Mouse (Mus musculus): ENCODE data around the gene Atp11a. TPM values are rescaled to one million over a fixed set of nuclear protein-coding genes. Genes with fewer than 3 reads are reported as not detected.
A peak's percentile ranks its signal among the peaks of the same experiment; 100 is the strongest.

Atp11a gene
- polyA plus RNA-seq, 1 experiment from 2014 or later: 7.5 TPM

DNA sequence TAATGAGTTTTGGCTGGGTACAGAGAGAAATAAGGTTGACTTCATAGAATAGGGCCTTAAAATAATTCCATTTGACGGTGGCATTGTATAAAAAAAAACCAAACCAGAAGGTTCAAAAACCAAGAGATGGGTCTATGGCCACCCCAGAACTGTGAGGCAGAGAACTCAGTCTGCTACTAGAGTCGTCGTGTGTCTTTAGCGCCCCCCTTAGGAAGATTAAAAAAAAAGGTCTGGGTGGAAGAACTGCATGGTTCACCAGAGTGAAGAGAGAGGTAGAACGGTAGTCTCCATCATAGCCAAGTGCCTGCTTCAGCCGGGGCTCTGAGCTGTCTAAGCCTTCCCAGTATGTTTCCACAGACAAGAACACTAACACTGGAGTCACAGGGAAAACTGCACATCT is 54.4 kb downstream of the Atp11a start:
- peak; percentile 6 for DNase-seq (ENCODE audit: low spot score)

DNA sequence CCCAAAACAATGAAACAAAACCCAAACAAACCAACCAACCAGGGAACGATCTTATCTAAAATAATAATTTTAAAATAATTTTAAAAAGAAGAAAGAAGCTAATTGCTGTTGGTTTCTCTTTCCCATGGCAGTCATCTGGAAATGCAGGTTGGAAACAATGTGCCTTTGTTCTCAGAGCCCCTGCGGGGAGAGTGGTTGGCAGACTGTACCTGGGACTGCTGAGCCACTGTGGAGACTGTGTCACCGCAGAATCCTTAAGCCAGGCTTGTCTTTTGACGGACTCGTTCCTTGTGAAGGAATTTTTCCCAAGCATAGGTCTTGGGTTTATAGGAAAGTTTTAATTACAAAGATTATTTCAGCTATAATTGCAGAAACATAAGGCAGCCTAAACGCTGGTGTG is 59.6 kb downstream of the Atp11a start:
- DNase-seq (ENCODE audit: low spot score): no peak

DNA sequence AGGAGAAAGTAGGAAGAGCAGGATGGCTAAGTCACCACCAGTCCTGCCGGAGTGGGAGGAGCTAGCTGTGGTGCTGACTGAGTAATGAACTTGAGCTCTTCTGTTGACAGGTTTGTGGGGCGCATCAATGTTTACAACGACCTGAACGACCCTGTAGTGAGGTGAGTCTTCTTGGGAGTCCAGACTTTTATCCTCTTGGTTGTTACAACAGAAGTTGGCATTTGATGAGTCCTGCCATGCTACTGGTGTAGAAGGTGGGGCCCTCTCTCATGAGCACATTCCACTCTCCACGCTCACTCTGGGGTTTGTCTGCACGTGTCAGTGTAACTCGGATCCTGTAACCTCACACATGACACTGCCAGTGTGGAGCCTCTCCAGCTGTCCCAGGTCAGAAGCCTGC is 66.1 kb downstream of the Atp11a start:
- DNase-seq (ENCODE audit: low spot score): no peak

DNA sequence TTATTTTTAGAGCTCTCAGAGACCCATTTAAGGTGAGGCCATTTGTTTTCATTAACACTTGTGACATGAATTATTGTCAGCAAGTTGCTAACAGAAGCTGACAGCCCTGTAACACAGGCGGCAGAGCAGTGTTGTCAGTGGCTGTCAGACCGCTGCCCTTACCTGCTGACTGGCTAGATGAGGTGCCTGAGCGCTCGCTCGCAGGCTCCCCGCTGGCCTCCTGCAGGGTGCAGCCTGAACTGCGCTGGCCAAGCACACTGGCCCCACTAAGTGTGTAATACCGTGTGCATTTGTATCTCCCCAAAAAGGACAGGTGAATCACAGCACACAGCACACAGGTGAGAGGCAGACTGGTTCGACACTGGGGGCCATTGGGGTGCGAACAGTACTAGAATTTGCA is 67.7 kb downstream of the Atp11a start:
- DNase-seq (ENCODE audit: low spot score): no peak

DNA sequence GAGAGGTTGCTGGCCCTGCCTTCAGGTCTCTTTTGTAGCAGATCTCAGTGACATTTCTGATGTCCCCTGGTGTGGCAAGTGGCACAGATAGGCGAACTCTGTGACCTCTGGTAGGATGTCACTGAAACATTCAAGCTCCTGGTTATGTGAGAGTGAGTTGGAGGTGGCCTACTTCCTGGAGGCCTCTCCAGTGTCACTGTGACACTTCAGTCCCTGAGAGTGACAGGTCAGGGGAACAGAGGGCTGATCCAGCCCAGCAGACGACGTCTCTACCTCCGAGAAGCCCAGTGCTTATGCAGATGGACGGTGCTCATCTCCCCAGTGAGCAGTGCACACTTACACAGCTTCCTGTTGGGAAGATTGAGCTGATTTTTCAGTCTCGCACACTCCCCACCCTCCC is 68.4 kb downstream of the Atp11a start:
- no peak for DNase-seq (ENCODE audit: low spot score)

DNA sequence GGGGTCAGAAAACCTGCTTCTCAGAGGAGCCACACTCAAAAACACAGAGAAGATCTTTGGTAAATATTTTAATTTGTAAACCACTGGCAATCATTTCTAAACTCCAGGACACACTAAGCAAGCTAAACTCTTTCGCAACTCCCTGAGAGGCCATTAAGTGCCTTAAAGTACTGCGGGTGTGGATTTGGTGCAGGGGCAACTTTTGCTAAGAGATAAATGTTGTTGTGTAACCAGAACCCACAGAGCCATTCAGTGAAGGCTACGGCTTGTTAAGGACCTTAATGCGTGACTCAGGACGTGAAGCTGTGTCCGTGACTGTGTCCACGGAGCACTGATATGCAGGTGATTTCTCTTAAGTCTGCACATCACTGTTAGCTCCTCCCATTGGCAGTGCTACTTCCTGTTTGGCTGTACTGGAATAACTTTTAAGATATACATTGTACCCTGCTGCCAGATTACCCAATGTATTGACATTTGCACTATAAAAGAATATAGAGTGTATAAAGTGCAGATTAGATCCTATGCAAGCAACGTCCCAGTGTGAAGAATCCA is 68.9 kb downstream of the Atp11a start:
- no peak for DNase-seq (ENCODE audit: low spot score)

DNA sequence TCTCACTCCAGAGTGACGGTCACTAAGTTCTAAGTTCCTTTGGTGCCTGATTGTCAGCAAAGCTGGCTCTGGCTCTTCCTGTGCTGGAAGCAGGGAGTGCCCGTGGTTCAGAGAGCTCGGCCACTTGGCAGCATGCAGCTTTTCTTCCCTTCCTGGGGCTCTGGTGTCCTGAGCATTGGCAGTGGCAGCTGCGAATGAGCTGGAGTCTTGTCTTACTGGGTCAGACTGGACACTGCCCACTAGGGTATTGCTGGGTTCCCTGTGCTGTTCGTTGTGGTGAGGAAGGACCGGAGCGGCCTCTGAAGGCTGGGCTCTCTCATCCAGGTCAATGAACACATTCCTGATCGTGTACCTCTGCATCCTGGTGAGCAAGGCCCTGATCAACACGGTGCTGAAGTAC is 70.3 kb downstream of the Atp11a start:
- no peak for DNase-seq (ENCODE audit: low spot score)

DNA sequence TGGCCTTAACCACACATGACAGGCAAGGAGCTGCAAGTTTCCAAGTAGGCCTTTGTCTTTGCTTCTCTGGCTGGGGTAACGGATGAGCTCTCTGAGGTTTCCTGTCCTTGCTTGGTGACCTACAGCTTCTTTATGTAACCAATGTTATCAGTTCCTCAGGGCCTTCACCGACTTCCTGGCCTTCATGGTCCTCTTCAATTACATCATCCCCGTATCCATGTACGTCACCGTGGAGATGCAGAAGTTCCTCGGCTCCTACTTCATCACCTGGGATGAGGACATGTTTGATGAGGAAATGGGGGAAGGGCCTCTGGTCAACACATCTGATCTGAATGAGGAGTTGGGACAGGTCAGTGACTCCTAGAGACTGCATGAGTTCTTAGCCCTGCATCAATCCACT is 71.5 kb downstream of the Atp11a start:
- DNase-seq (ENCODE audit: low spot score): no peak

DNA sequence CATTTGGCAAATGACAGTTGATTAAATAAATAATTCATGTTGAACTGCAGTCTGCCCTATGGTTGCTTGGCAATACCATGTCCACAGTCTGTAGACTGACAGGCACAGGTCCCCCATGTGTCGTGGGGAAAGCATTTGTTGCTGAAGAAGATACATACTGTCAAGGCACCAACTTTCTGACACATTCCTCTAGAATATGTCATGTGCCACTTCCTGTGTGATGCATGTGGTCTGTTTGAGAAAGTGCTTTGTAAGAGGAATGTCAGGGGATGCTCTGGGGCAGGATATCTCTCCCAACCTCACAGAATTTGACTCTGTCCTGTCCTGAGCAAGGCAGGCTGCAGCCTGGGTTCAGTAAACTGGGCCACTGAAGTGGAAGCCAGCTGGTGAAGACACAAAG is 72.6 kb downstream of the Atp11a start:
- no peak for DNase-seq (ENCODE audit: low spot score)

DNA sequence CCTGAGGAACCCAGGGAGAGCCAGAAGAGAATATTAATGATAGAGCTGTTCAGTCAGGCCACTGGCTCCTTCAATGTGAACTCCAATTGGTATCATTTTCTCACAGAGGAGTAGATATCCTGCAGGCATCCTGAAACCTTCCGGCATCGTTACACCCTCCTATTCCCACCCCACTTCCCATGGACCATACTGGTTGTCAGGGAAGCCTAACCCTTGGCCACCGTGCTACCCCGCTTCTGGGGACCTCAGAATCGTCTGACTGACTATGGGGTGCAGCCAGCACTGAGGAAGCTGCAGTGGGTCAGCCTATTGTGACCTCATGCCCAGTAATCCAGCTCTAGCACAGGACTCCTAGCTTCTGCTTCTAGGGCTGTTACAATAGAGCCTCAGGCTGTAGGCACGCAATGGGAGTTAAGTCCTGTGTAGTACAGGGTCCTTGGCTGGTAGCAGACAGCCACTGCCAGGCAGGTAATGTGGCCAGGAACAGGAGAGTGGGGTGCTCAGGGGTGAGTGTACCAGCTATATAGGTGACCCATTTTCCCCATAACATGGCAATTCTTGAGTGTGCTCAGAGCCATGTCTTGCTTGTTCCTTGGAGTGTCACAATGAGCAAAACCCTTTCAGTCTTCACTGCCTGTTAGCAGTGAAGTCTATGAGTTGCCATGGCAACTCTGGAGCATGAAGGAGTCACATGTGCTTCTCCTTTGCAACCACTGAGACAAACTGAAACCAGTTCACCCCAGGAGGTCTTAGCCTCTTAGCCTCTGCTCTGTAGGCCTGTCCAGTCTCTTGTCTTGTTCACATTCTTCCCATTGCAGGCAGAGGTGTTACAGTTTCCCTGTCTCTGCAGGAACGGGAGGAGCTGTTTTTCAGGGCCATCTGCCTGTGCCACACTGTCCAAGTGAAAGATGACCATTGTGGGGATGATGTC is 75.1 kb downstream of the Atp11a start:
- DNase-seq (ENCODE audit: low spot score): no peak

DNA sequence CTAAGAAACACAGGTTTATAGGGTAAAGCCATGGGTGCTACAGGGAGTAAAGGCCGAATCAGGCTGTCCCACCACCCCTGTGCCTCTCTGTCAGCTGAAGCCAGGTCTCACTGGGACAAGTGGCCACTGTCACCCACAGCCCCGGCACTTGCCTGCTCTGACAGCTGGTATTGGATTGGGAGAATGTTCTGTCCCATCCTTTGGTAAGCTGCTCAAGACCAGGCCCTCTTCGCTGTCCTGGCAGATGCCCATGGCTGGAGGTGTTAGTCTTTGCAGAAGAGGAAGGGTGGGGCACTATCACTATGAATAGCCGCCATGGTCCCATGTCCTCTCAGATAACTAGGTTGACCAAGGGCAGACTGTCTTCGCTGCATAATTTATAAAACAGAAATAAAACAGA is 76.8 kb downstream of the Atp11a start:
- DNase-seq (ENCODE audit: low spot score): no peak

DNA sequence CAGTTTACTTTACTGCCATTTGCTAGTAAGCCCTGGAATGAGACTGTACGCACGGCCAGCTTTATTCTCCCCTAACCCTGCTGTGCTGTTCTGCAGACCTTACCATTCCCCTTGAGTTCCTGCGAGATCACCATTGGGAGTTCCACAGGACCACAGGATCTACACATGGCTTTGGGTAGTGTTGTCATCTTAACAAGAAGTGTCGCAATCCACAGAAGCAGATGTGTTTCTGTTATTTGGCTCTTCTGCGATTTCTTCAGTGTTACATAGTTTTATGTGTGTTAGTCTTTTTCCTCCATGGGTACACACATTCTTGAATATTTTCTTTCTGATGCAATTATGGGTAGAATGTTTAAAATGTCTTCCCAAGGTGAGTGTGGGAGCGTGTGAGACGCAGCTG is 84.0 kb downstream of the Atp11a start:
- no peak for DNase-seq (ENCODE audit: low spot score)

DNA sequence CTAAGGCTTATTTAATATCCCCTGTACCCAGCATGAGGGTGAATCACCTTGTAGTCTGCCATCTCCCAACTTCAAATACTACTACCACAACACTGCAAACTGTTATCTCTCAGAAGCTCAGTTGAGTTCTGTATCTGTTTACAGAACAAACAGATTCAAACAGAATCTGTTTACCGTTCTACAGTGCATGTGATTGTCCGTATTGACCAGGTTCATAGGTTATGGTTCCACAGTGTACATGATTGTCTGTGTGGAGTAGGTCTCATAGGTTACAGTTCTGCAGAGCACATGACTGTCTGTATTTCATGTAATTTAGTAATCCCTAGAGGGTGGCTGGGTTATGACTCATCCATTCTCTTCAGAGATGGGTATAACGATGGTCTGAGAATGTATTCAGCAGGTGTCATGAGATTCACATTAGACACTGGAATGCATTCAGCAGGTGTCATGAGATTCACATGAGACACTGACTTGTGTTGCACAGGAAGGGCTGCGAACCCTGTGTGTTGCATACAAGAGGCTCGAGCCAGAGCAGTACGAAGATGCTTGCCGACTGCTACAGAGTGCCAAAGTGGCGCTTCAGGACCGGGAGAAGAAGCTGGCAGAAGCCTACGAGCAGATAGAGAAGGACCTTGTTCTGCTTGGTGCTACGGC is 85.7 kb downstream of the Atp11a start:
- DNase-seq (ENCODE audit: low spot score): no peak

DNA sequence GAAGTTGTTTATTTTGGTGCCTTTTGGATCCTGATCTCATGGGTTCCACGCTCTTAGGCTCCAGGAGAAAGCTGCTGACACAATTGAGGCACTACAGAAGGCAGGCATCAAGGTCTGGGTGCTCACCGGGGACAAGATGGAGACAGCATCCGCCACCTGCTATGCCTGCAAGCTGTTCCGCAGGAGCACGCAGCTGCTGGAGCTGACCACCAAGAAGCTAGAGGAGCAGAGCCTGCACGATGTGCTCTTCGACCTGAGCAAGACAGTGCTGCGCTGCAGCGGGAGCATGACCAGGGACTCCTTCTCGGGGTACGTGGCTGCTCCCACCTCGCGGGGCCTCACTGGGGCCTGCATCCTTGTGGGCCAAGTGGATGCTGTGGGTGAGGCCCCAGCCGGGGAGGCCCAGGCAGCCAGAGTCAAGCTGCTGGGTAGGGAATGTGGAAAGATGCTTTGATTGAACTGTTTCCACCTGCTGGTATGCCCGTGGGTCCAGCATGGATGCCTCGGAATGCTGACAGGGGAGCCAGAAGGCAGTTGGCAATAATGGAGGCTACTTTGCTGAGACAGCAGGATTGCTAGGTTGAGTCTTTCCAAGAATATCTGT is 87.6 kb downstream of the Atp11a start:
- DNase-seq (ENCODE audit: low spot score): no peak

DNA sequence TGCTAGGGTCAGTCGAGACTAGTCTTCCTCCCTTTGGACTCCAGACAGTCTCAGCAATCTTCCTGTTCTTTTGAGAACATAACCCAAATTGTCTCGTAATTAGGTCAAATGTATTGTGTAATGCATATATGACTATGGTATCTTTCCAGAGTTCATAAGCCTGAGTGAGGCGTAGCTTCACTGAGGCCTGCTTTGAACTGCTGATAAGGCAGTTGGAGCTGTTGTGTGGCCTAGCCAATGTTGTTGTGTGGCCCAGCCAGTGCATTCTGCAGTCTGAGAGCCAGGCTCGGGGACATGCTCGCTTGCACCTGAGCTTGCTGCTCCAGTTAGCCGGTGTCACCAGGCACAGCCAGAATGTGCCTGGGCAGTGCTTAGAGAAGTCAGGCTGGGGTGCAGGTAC is 89.6 kb downstream of the Atp11a start:
- no peak for DNase-seq (ENCODE audit: low spot score)

DNA sequence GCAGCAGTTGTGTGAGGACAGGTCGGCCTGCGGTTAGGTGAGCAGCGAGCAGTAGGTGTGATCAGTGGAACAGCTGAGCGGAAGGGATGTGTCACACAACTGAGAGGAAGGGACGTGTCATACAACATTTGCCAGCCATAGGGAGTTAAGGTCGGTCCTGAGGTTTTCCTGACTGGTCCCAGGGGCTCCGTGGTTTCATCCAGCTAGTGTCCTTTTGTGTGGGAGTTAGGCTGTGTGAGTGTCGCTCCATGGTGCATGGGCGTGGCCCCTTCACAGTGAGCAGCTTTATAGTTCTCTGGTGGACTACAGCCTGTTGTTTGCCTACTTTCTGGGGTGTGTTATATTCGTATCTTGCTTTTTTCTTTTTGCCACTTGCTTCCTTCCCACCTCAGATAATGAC is 94.4 kb downstream of the Atp11a start:
- no peak for DNase-seq (ENCODE audit: low spot score)

DNA sequence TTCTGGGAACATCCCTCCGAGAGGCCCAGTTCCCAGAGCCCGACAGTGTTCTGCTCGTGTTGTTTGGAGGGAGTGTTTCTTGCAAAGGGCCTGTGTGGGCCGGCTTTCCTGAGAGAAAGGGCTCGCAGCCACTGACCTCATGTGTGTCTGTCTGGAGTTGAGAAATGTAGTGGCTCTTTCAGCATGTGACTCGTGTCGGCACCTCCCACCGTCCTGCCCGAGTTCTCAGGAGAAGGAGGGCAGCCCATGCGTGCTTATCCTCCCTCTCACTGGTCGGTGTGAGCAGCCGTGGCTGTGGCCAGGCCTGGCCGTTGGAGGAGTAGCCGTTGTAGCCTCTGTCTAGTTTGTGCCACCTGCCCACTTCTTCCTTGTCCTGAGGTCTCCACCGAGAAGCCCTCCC is 99.2 kb downstream of the Atp11a start:
- no peak for DNase-seq (ENCODE audit: low spot score)

DNA sequence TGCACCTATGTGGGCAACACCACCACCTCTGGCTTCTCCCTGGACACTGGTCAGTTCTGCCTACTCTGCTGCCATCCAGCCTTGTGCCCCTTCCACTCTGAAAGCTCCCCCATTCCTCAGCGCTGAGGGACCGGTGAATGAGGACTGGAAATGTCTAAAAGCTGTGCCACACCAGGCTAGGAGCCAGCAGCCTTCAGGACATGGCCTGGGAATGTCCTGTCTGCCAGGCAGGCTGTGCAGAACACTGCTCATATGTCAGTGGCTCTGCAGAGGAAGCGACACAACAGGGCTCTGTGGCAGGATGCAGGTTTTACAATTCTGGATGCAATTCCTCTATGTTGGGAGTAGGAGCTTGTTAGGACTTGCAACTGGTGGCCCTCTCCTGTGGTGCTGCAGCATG is 106.2 kb downstream of the Atp11a start:
- DNase-seq (ENCODE audit: low spot score): no peak

DNA sequence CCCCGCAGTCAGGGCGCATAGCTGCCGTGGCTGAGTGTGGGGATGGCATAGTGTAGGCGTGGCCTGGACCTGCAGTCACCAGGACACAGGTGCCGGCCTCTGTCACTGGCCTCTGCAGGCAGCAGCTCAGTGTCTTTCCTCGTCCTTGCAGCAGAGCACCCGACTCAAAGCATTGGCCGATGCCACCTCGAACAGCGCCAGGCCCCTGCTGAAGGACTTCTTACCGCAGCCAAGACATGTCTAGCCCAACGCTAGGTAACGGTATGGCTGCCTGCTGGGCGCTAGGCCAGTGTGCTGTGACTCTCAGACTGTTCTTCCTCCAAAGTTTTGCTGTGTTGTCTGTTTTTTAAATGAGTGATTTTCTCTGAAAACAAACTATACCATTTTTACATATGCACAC is 106.8 kb downstream of the Atp11a start:
- DNase-seq (ENCODE audit: low spot score): no peak

DNA sequence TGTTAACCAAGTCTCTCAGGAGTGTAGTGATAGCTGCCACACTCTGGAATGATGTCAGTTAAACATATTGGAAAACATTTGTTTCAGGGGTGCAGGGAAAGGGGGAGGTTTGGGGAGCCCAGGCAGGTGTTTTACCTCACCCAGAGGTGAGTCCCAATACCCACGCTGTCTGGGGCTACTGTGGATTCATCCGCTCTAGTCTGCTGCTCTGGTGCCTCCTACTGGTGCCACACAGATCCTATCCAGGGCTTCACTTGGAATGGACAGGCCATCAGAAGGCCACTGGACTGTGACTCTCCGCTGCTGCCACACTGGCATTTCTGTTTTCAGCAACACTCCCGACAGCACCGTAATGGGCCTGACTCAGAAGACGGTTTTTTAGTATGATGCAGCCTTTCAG is 109.0 kb downstream of the Atp11a start:
- DNase-seq (ENCODE audit: low spot score): no peak

DNA sequence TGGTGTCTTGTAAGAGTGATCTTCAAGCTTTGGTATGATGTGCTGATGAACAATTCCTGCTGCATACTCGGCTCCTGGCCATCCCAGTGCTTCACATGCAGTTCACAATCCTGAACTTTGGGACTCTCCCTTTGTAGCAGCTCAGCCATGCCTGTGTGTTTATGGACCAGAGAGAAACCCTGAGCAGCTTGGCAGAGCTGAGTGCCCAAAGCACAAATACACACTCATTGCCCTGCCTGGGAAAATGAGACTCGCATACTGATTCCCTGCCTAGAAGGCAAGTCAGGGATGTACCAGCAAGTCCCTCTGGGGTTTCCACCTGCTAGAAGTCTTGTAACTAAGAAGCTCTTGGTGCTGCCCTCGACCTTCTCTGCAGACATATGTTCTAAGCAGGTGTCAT is 112.8 kb downstream of the Atp11a start:
- no peak for DNase-seq (ENCODE audit: low spot score)

DNA sequence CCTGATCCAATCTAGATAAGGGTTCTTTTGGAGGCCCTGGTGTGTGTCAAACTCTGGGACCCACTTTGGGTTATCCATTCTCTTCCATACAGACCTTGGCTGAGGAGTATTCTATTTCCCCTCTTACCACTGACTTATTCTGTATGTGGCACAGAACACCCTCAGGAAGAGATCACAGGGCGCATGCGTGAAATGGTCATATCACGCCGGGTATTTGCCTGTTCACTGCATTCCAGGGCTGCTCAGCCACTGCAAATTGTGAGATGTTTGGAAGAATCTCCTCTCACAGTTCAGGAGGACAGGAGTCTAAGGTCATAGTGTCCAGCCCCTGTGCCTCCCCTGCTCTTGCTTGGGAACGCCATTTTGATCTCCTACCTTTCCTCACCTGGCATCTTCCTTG is 113.8 kb downstream of the Atp11a start:
- DNase-seq (ENCODE audit: low spot score): no peak
